Mouse (Mus musculus) lung, postnatal 0 days (tissue): Measurements from ENCODE around the gene Nptx1.

Experiments
- CTCF ChIP-seq: IDR thresholded peaks from 2 replicates; pipeline ENCODE4 v1.5.1; 2016; ENCODE audit warnings: antibody characterized with exemption, mild to moderate bottlenecking
- EP300 ChIP-seq: IDR thresholded peaks from 2 replicates; pipeline ENCODE4 v1.6.1; 2016; ENCODE audit warnings: antibody characterized with exemption, mild to moderate bottlenecking, control low read depth

- TF ChIP-seq CTCF (peak; percentile 34; the same call in 1 of the 2 replicates), EP300 (no peak)
These were observed 5.2 kb downstream of the Nptx1 start for GRCm38 (mm10) chr11:119542371-119542770.
